Mouse (Mus musculus): ENCODE measurements around the gene Tnks1bp1. TPM values are rescaled to one million over a fixed set of nuclear protein-coding genes. Genes with fewer than 3 reads are reported as not detected.

Tnks1bp1 gene
- polyA plus RNA-seq, 1 experiment, result 36.9 TPM

DNA sequence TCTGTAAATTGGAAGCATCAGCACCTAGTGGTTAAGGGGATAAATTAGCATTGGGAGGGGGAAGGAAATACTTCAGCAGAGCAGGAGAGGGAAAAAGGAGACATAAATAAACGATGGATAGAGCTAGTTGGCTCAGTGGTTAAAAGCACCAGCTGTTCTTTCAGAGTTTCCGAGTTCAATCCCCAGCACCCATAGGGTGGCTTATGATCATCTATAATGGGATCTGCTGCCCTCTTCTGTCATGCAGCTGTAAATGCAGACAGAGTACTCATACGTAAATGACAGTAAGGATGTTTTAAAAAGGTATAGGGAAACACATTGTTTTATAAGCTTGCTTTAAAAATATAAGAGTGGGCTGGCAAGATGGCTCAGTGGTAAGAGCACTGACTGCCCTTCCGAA lies 40.1 kb upstream of the Tnks1bp1 start:
- Histone ChIP-seq H3K36me3 (ENCODE audit: control insufficient read depth, insufficient read depth, low read length) (no peaks in the 10 kb centered on the region), H3K27me3 (ENCODE audit: control insufficient read depth, insufficient read depth, low read length) (no peaks in the 10 kb centered on the region), H3K4me1 (replicated peaks; ENCODE audit: control insufficient read depth, insufficient read depth, low read length) (no peaks in the 10 kb centered on the region), H3K4me3 (ENCODE audit: control insufficient read depth, insufficient read depth, low read length) (no peak overlapping the region), H3K27ac (ENCODE audit: control insufficient read depth, insufficient read depth, low read length) (no peak overlapping the region)
- 28% methylated on average over 4 of the region's 4 CpGs for WGBS
- TF ChIP-seq CTCF (IDR thresholded peaks at IDR 0.05; ENCODE audit: borderline replicate concordance, control insufficient read depth, extremely low read depth, insufficient read depth, low read length, poor library complexity) (no peak), POLR2A (IDR thresholded peaks at IDR 0.05; ENCODE audit: control insufficient read depth, extremely low read depth, insufficient read depth, low read length, poor library complexity) (no peak)
- peak; percentile 25 for DNase-seq

DNA sequence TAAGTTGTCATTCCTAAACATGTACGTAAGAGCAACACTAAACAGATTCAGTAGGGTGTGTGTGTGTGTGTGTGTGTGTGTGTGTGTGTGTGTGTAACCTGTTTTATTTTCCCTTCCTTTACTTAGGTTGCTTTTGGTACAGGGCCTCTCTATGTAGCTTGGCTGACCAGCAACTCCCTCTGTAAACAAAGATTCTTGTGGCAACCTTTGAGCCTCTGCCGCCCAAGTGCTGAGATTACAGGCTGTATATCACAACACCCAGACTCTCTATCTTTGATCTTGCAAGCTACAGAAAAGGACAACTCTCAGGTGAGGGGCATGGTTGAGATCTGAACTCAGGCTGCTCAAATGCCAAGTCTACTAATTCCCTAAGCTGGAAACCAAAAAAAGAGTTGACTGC lies 38.6 kb upstream of the Tnks1bp1 start:
- WGBS, result 96% methylated on average over 2 of the region's 2 CpGs
- H3K27me3 ChIP-seq (ENCODE audit: control insufficient read depth, insufficient read depth, low read length), result no peaks in the 10 kb centered on the region
- no peak for TF ChIP-seq POLR2A (IDR thresholded peaks at IDR 0.05; ENCODE audit: control insufficient read depth, extremely low read depth, insufficient read depth, low read length, poor library complexity)
- no peak for TF ChIP-seq CTCF (IDR thresholded peaks at IDR 0.05; ENCODE audit: borderline replicate concordance, control insufficient read depth, extremely low read depth, insufficient read depth, low read length, poor library complexity)
- H3K4me1 ChIP-seq (replicated peaks; ENCODE audit: control insufficient read depth, insufficient read depth, low read length), result no peaks in the 10 kb centered on the region
- H3K27ac ChIP-seq (ENCODE audit: control insufficient read depth, insufficient read depth, low read length), result no peak overlapping the region
- DNase-seq, result no peak
- no peak overlapping the region for H3K4me3 ChIP-seq (ENCODE audit: control insufficient read depth, insufficient read depth, low read length)
- H3K36me3 ChIP-seq (ENCODE audit: control insufficient read depth, insufficient read depth, low read length), result no peaks in the 10 kb centered on the region

- WGBS, result 94% methylated on average over 9 of the region's 9 CpGs
- Histone ChIP-seq H3K27me3 (ENCODE audit: control insufficient read depth, insufficient read depth, low read length) (no peaks in the 10 kb centered on the region), H3K27ac (ENCODE audit: control insufficient read depth, insufficient read depth, low read length) (no peak overlapping the region), H3K4me3 (ENCODE audit: control insufficient read depth, insufficient read depth, low read length) (no peak overlapping the region), H3K36me3 (ENCODE audit: control insufficient read depth, insufficient read depth, low read length) (no peaks in the 10 kb centered on the region), H3K4me1 (replicated peaks; ENCODE audit: control insufficient read depth, insufficient read depth, low read length) (no peaks in the 10 kb centered on the region)
- no peak for DNase-seq
- no peak for TF ChIP-seq CTCF (IDR thresholded peaks at IDR 0.05; ENCODE audit: borderline replicate concordance, control insufficient read depth, extremely low read depth, insufficient read depth, low read length, poor library complexity)
- no peak for TF ChIP-seq POLR2A (IDR thresholded peaks at IDR 0.05; ENCODE audit: control insufficient read depth, extremely low read depth, insufficient read depth, low read length, poor library complexity)
These were observed 35.8 kb upstream of the Tnks1bp1 start for GRCm38 (mm10) chr2:85011906-85012604.

- no peaks in the 10 kb centered on the region for H3K36me3 ChIP-seq (ENCODE audit: control insufficient read depth, insufficient read depth, low read length)
- H3K27ac ChIP-seq (ENCODE audit: control insufficient read depth, insufficient read depth, low read length), result no peak overlapping the region
- H3K27me3 ChIP-seq (ENCODE audit: control insufficient read depth, insufficient read depth, low read length), result no peaks in the 10 kb centered on the region
- TF ChIP-seq POLR2A (IDR thresholded peaks at IDR 0.05; ENCODE audit: control insufficient read depth, extremely low read depth, insufficient read depth, low read length, poor library complexity) (no peak), CTCF (IDR thresholded peaks at IDR 0.05; ENCODE audit: borderline replicate concordance, control insufficient read depth, extremely low read depth, insufficient read depth, low read length, poor library complexity) (no peak)
- no peak overlapping the region for H3K4me3 ChIP-seq (ENCODE audit: control insufficient read depth, insufficient read depth, low read length)
- WGBS, result 66% methylated on average over 14 of the region's 14 CpGs
- H3K4me1 ChIP-seq (replicated peaks; ENCODE audit: control insufficient read depth, insufficient read depth, low read length), result no peaks in the 10 kb centered on the region
- DNase-seq, result no peak
These were observed 35.1 kb upstream of the Tnks1bp1 start for GRCm38 (mm10) chr2:85012679-85013078.

- TF ChIP-seq CTCF (IDR thresholded peaks at IDR 0.05; ENCODE audit: borderline replicate concordance, control insufficient read depth, extremely low read depth, insufficient read depth, low read length, poor library complexity) (no peak), POLR2A (IDR thresholded peaks at IDR 0.05; ENCODE audit: control insufficient read depth, extremely low read depth, insufficient read depth, low read length, poor library complexity) (no peak)
- no peak overlapping the region for H3K27ac ChIP-seq (ENCODE audit: control insufficient read depth, insufficient read depth, low read length)
- no peaks in the 10 kb centered on the region for H3K4me1 ChIP-seq (replicated peaks; ENCODE audit: control insufficient read depth, insufficient read depth, low read length)
- 32% methylated on average over 5 of the region's 5 CpGs for WGBS
- no peak for DNase-seq
- H3K36me3 ChIP-seq (ENCODE audit: control insufficient read depth, insufficient read depth, low read length), result no peaks in the 10 kb centered on the region
- H3K4me3 ChIP-seq (ENCODE audit: control insufficient read depth, insufficient read depth, low read length), result no peak overlapping the region
- H3K27me3 ChIP-seq (ENCODE audit: control insufficient read depth, insufficient read depth, low read length), result no peaks in the 10 kb centered on the region
These were observed 33.8 kb upstream of the Tnks1bp1 start for GRCm38 (mm10) chr2:85013826-85014587.

GRCm38 (mm10) chr2:85014588-85014982 lies 33.2 kb upstream of the Tnks1bp1 start:
- Histone ChIP-seq H3K4me3 (ENCODE audit: control insufficient read depth, insufficient read depth, low read length) (no peak overlapping the region), H3K27me3 (ENCODE audit: control insufficient read depth, insufficient read depth, low read length) (no peaks in the 10 kb centered on the region), H3K27ac (ENCODE audit: control insufficient read depth, insufficient read depth, low read length) (no peak overlapping the region), H3K4me1 (replicated peaks; ENCODE audit: control insufficient read depth, insufficient read depth, low read length) (no peaks in the 10 kb centered on the region), H3K36me3 (ENCODE audit: control insufficient read depth, insufficient read depth, low read length) (no peaks in the 10 kb centered on the region)
- TF ChIP-seq POLR2A (IDR thresholded peaks at IDR 0.05; ENCODE audit: control insufficient read depth, extremely low read depth, insufficient read depth, low read length, poor library complexity) (no peak), CTCF (IDR thresholded peaks at IDR 0.05; ENCODE audit: borderline replicate concordance, control insufficient read depth, extremely low read depth, insufficient read depth, low read length, poor library complexity) (no peak)
- DNase-seq, result no peak
- 35% methylated on average over 3 of the region's 3 CpGs for WGBS

Data from thymus, adult 2 months (tissue).